Mouse (Mus musculus) heart, embryonic 10.5 days (tissue): ENCODE data around the gene Litaf. TPM values are rescaled to one million over a fixed set of nuclear protein-coding genes. Genes with fewer than 3 reads are reported as not detected.

Experiments used
- DNase-seq: peaks from one replicate; pipeline ENCODE4 v3.0.0-alpha.2; 2017; ENCODE audit warnings: low spot score
- H3K27ac ChIP-seq: fragments of 300-500 bp; sonication (generic); 2 replicates; pipeline ENCODE4 v1.5.1; 2016; ENCODE audit warnings: mild to moderate bottlenecking
- H3K27me3 ChIP-seq: fragments of 300-500 bp; sonication (generic); 2 replicates; pipeline ENCODE4 v1.6.1; 2016; ENCODE audit warnings: mild to moderate bottlenecking; ENCODE audit not compliant: poor library complexity, insufficient read depth, severe bottlenecking
- H3K36me3 ChIP-seq: fragments of 300-500 bp; sonication (generic); 2 replicates; pipeline ENCODE4 v1.6.1; 2016; ENCODE audit warnings: mild to moderate bottlenecking, moderate library complexity
- H3K4me1 ChIP-seq: fragments of 300-500 bp; sonication (generic); 2 replicates; pipeline ENCODE4 v1.6.1; 2016; ENCODE audit warnings: mild to moderate bottlenecking
- H3K4me3 ChIP-seq: fragments of 300-500 bp; sonication (generic); 2 replicates; pipeline ENCODE4 v1.5.1; 2016; ENCODE audit warnings: mild to moderate bottlenecking, moderate library complexity
- H3K9me3 ChIP-seq: fragments of 300-500 bp; sonication (generic); 2 replicates; pipeline ENCODE4 v1.6.1; 2016; ENCODE audit warnings: mild to moderate bottlenecking, moderate library complexity
- WGBS: fragments of 180-500 bp; shearing (Covaris S2); methylation state at CpG from one replicate; pipeline ENCODE4 v1.1.7; 2016; 5-methylcytosine and 5-hydroxymethylcytosine counted together
- polyA plus RNA-seq: library from polyadenylated mRNA; unstranded; fragments of >200 nt; fragmentation: Nextera tagmentation; extraction: Ambion mirVana; gene quantifications from 2 replicates; pipeline ENCODE4 v1.2.1, GENCODE M21; 2016

The Litaf gene
- polyA plus RNA-seq, result 60.8 and 68.7 TPM in 2 replicates

DNA sequence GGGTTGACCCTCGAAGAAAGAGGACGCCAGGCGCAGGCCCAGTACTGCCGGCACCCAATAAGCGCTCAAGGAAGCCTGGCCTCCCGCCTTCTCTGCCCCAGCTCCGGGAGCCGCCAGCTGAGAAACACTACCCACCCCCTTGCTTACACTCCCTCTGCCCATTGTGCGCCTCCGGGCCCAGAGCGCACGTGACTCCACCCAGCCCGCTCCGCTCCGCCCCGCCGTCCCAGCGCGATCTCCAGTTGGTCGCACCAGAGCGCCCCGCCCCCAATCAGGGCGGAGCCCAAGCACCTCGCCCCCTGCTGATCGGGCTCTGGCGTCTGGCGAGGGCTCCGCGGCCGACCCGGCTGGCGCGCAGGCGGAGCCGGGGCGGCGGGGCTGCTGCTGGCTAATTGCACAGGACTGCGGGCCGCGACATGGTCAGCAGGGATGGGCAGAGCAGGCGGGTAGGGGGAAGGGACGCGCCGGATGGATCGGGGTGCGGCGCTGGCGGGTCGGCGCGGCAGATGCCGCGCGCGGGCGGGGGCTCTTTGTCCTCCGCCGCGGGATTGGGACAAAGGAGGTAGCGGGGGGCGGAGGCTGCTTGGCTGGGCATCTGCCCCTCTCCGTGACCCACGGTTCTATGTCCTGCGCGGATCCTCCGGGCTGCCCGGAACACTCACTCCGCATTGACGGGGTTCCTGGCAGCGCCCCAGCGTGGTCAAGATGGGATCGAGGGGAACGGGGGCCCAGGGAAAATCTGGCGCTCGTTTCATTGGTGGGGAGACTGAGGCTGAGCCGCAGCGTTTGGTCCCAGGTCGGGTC is at the start of gene Litaf:
Litaf (minus strand) TSS at position 129 of the 804 bp plus-strand sequence.
- H3K4me1 ChIP-seq, result peaks cover 51% of the 10 kb centered on the region
- under 1% methylated on average over 78 of the region's 78 CpGs for WGBS
- peak; percentile 99 for DNase-seq
- peak within 1 kb of the TSS; percentile 80 for H3K4me3 ChIP-seq
- no peaks in the 10 kb centered on the region for H3K27me3 ChIP-seq
- H3K27ac ChIP-seq, result peak within 1 kb of the TSS; percentile 96
- peaks cover 6% of the 10 kb centered on the region; the same call in 1 of the 2 replicates for H3K36me3 ChIP-seq
- H3K9me3 ChIP-seq, result no peaks in the 10 kb centered on the region

DNA sequence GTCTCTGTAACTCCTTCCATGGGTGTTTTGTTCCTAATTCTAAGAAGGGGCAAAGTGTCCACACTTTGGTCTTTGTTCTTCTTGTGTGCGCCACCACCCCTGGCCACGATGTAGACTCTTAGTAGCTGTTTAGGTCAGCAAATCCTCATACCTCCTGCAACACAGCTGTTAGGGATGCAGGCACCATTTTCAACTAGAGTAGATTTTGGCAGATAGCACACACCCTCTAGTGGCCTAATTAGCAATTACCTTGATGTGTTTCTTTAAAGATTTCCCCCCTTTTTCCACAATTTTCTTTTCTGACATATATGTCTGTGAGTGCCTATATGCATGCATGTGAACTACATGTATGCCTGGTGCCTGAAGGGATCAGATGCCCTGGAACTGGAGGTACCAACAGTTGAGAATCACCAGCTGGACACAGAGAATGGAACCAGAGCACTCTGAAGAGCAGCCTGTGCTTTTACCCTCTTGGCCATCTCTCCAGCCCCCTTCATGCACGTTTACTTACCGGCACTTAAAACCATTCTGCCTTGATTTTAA is 43.3 kb upstream of the Litaf start:
- Histone ChIP-seq H3K27ac (no peak overlapping the region), H3K4me3 (no peak overlapping the region), H3K36me3 (peaks cover 51% of the 10 kb centered on the region), H3K27me3 (no peaks in the 10 kb centered on the region), H3K9me3 (no peaks in the 10 kb centered on the region), H3K4me1 (no peaks in the 10 kb centered on the region)
- 78% methylated on average over 4 of the region's 4 CpGs for WGBS
- DNase-seq, result no peak

DNA sequence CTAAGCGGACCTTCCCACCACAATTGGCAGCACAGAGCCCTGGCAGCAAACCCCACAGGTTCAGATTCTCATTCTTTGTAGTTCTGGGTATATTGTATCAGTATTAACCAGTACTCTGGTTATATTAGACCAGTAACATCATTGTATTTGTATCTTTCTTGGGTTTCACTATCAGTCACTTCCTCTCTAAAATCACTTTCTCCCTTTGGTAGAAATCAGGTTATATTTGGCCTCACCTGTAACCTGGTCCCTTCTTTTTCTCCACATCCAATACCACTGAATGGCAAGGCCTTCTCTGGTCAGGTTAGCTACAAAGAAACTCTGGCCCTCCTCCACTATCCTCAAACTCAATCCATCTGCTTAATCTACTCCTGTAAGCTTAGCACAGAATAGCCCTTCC is 38.9 kb upstream of the Litaf start:
- Histone ChIP-seq H3K27me3 (no peaks in the 10 kb centered on the region), H3K4me3 (no peak overlapping the region), H3K9me3 (no peaks in the 10 kb centered on the region), H3K36me3 (peaks cover 56% of the 10 kb centered on the region), H3K27ac (no peak overlapping the region), H3K4me1 (no peaks in the 10 kb centered on the region)
- DNase-seq, result no peak
- 89% methylated on average over 1 of the region's 1 CpGs for WGBS

DNA sequence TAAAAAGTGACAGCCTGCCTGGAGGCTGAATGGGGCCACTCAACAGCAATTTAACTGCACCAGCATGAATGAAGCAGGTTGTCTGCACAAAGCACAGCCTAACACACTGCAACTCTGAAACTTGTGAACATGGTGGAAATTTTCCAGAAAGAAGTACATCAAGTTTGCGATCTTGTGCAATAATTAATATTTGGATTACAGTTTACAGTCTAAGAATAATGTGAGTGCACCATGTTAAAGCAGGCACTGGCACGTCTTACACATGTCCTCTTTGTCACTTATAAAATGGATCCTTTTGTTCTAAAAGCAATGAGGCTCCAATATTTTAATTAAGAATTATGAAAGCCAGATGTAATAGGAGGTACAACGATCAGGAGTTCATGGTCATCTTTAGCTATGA is 31.3 kb upstream of the Litaf start:
- WGBS, result 94% methylated on average over 3 of the region's 3 CpGs
- Histone ChIP-seq H3K9me3 (no peaks in the 10 kb centered on the region), H3K36me3 (peaks cover 25% of the 10 kb centered on the region), H3K27ac (no peak overlapping the region), H3K27me3 (no peaks in the 10 kb centered on the region), H3K4me3 (no peak overlapping the region), H3K4me1 (peaks cover 15% of the 10 kb centered on the region)
- DNase-seq, result no peak

DNA sequence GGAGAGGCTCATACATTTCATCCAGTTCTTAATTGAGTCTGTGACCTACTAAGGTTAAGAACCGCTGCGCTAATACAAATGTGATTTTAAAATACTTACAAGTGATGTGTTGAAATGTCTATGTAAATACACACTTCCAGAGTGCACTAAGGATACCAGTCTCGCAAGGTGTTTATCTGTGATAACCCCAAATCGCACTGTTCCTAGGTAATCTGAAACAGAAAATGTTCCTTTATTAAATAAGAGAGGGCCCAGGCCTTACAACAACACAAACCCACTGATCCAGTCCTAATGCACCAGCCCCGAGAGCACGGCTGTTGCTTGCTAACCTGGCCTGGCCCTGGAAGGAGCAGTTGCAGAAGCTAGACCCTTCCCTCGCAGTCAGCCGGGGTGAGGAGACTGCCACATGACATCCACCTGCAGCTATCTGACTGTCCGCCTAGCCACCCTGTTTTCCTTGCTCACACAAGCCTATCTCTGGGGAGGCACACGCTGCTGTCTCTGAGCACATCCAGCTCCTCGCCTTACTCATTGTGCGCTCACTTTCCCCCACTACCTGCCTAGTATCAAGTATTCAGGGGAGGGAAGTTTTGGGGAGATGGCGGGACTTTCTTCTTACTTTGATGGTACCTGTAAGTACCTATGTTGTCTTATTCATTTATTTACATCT is 27.9 kb upstream of the Litaf start:
- no peak overlapping the region for H3K27ac ChIP-seq

DNA sequence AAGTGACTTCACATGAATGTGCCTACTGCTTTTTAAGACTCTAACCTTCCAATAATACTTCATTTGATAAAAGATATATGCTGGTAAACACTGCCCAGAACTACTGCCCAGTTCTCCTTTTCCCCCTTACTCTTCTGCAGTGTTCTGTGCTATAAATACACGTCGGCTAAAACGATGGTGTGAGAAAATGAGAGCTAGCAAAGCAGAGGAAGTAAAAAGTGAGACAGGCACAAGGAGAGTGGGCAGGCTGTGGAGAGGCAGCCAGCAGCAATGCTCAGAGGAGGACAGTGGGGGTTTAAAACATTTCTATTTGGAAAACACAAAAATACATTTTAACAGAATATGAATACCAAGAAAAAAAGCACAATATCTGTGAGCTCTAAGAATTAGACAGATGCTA is 26.6 kb upstream of the Litaf start:
- H3K27me3 ChIP-seq, result no peaks in the 10 kb centered on the region
- peaks cover 54% of the 10 kb centered on the region for H3K36me3 ChIP-seq
- H3K4me1 ChIP-seq, result peaks cover 15% of the 10 kb centered on the region
- DNase-seq, result no peak
- H3K4me3 ChIP-seq, result no peak overlapping the region
- 28% methylated on average over 3 of the region's 3 CpGs for WGBS
- peak overlapping the region; percentile 48; the same call in 1 of the 2 replicates for H3K27ac ChIP-seq
- H3K9me3 ChIP-seq, result no peaks in the 10 kb centered on the region

More for the DNA sequence above, 27.9 kb upstream of the Litaf start:
- H3K4me1 ChIP-seq, result peaks cover 15% of the 10 kb centered on the region
- no peaks in the 10 kb centered on the region for H3K9me3 ChIP-seq
- 84% methylated on average over 13 of the region's 13 CpGs for WGBS
- DNase-seq, result no peak
- peaks cover 44% of the 10 kb centered on the region for H3K36me3 ChIP-seq
- H3K27me3 ChIP-seq, result no peaks in the 10 kb centered on the region
- no peak overlapping the region for H3K4me3 ChIP-seq

DNA sequence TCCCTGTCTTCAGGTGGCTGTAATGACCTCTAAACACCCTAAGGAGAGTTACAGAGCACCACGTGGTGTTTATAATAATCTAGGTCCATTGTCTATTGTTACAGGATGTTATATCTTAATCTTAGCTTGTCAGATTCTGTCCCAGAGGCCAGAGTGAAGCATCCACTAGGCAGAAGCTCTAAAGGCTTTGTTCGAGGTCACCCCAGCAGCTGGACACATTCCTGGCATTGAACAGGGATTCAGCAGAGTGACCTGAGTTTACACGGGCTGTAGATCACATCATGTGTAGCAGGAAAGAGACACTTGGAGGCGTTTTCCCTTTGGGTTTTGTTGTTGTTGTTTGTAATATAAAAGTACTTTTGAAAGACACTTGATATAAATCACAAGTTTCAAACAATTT is 26.1 kb upstream of the Litaf start:
- Histone ChIP-seq H3K27ac (0 out of 2 replicates have a peak overlapping the region, but pooled peaks have one; percentile 48), H3K27me3 (no peaks in the 10 kb centered on the region), H3K4me3 (no peak overlapping the region), H3K9me3 (no peaks in the 10 kb centered on the region), H3K4me1 (peaks cover 15% of the 10 kb centered on the region), H3K36me3 (peaks cover 58% of the 10 kb centered on the region)
- 61% methylated on average over 4 of the region's 4 CpGs for WGBS
- no peak for DNase-seq

DNA sequence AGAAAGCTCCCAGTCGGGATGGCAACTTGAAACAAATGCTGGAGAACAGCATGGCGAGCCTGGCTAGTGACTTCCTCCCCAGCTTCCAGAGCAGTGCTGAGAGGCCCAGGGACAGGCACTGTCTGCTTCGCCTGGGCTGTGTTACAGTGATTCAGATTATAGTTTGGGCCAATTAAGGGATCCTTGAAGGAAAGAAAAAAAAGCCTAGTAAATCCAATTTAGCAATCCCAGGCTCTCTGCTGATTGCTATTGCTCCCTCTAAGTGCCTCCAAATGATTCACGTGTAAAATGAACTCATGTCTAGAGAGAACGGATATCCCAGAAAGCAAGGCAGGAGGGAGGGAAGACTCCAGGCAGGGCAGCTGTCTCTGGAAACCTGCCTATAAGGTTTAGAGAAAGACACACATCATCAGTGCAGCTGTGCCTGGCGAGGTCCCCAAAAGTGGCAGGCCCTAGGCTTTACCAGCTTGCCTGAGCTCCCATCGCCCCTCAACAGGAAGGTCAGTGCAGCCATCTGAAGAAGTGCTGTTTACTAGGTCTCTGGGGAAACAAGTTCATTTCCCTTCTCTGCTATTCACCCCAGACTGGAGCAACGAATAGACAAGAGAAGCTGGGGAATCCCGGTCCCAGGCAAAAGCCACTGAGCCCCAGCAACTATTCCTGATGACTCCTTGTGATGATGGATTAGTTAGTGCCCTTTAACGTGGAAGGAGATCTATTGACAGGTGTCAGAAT is 25.0 kb upstream of the Litaf start:
- no peaks in the 10 kb centered on the region for H3K9me3 ChIP-seq
- no peak for DNase-seq
- H3K36me3 ChIP-seq, result peaks cover 63% of the 10 kb centered on the region
- no peaks in the 10 kb centered on the region for H3K27me3 ChIP-seq
- H3K27ac ChIP-seq, result no peak overlapping the region
- H3K4me3 ChIP-seq, result no peak overlapping the region
- peaks cover 15% of the 10 kb centered on the region for H3K4me1 ChIP-seq
- WGBS, result 84% methylated on average over 10 of the region's 10 CpGs

DNA sequence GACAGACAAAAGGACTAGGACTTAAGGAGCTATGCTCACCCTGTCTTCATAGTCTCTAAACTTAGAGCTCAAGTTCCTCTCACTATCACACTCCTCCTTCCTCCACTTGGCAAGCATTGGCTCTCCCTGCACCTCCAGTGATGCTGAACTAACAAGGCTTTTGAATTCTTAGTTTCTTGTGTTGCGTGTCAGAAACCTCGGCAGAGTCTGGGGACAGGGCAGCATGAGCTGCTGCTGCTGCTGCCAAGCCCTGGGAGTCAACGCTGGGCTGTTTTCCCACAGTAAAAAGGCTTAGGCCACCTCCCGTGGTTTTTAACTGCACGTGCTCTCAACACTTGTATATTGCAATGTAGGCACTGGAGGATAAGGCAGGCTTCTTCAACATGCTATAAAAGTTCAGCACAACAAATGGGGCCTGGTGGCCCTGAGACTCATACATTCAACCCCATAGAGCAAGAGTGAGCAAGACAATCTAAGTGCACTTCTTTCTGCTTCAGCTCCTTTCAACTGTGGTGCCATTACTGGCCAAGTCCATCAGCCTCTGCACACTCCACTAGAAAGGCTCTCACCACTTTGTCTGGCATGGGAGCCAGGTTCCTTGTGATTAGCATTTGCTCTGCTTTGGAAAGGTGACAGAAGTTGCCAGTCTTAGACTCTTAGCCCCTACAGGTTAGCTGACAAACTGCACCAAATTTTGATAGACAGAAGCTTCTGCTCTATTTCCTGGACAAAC is 21.1 kb upstream of the Litaf start:
- Histone ChIP-seq H3K36me3 (peaks cover 93% of the 10 kb centered on the region), H3K9me3 (no peaks in the 10 kb centered on the region), H3K27me3 (no peaks in the 10 kb centered on the region), H3K4me3 (no peak overlapping the region), H3K27ac (no peak overlapping the region), H3K4me1 (no peaks in the 10 kb centered on the region)
- 88% methylated on average over 5 of the region's 5 CpGs for WGBS
- DNase-seq, result peak; percentile 56

DNA sequence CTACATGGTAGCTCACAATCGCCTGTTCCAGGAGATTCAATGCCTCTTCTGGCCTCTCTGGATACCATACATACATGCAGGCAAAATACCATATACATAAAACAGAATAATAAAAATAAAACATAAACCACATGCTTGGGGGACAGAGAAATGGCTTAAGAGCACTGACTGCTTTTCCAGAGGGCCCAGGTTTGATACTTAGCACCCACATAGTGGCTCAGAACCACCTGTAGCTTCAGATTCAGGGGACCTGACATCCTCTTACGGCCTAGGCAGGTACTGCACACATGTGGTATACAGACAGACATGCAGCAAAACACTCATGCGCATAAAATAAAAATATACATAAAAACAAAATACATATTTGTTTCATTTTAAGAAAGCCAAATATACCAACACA is 20.3 kb upstream of the Litaf start:
- H3K4me1 ChIP-seq, result no peaks in the 10 kb centered on the region
- H3K27ac ChIP-seq, result no peak overlapping the region
- WGBS, result 92% methylated on average over 3 of the region's 3 CpGs
- no peaks in the 10 kb centered on the region for H3K27me3 ChIP-seq
- peaks cover 95% of the 10 kb centered on the region for H3K36me3 ChIP-seq
- H3K9me3 ChIP-seq, result no peaks in the 10 kb centered on the region
- DNase-seq, result peak; percentile 69
- no peak overlapping the region for H3K4me3 ChIP-seq

DNA sequence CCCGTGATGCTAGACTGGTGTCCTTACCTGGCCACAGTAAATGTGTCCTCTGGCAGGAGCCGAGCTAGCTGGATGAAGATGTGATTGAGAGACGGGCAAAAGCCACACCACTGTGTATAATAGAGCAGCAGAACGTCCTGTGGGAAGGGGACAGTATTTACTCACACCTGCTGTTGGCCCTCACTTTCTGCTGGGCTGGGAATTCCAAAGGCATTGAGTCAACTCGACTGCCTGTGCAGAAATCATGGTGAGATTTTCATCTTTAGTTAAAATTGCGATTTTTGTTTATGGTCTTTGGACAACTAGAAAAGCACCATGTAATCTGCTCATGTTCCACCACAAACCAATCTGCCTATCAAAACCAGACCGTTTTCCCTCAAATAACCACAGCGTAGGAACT is 18.2 kb upstream of the Litaf start:
- Histone ChIP-seq H3K9me3 (no peaks in the 10 kb centered on the region), H3K27ac (no peak overlapping the region), H3K27me3 (no peaks in the 10 kb centered on the region), H3K4me3 (no peak overlapping the region), H3K4me1 (no peaks in the 10 kb centered on the region), H3K36me3 (peaks cover 95% of the 10 kb centered on the region)
- 88% methylated on average over 8 of the region's 8 CpGs for WGBS
- DNase-seq, result peak; percentile 63

DNA sequence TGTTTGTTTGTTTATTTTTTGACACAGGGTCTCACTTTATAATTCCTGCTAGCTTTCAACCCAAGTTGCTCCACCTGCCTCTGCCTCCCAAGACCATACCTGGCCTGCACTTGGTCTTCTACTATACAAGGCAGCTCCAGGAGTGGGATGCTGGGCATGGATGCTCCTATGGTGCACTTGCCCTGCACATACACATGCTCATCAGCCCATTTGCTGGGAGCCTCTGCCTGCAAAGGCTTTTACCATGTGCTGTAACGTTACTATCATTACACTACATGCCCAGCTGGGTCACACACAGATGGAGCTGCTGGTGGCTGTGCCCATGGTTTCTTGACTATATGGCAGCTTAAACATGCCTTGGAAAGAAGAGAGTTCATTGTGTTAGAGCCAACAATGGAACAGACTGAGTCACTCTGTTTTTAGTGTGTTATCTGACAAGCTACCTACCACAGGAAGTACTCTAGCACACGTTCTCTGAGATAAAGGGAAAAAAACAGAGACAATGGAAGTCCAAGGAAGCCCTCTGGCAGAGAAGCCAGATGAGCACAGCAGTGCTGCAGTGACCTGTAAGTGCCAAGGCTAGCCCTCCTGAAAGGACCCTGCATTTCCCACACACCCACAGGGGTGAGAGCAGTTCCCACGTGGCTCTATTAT is 12.4 kb upstream of the Litaf start:
- Histone ChIP-seq H3K27me3 (no peaks in the 10 kb centered on the region), H3K36me3 (peaks cover 99% of the 10 kb centered on the region), H3K4me1 (no peaks in the 10 kb centered on the region; the same call in 1 of the 2 replicates), H3K9me3 (no peaks in the 10 kb centered on the region), H3K27ac (no peak overlapping the region), H3K4me3 (no peak overlapping the region)
- DNase-seq, result peak; percentile 65
- 56% methylated on average over 3 of the region's 3 CpGs for WGBS
